Mouse (Mus musculus) left cerebral cortex, adult 8-10 months (tissue): ENCODE measurements at regions not wholly inside any gene's neighbourhood (a gene's known extent, or its start where the extent isn't known, plus 50 kb on each side); places are given as distances from the start of the nearest gene placed in this dataset.

Experiments
- DNase-seq, 2 experiments: peaks; one replicate each; pipeline ENCODE4 v3.0.0; 2022; ENCODE audit warnings: low spot score in 2 of 2

GRCm38 (mm10) chr15:67391918-67392317, 891.2 kb upstream of the Lrrc6 start:
- no peak for DNase-seq

- DNase-seq = no peak
Observed at GRCm38 (mm10) chr15:67388514-67388913, 887.8 kb upstream of the Lrrc6 start.

- DNase-seq = no peak
Observed at GRCm38 (mm10) chr15:67386896-67387295, 886.2 kb upstream of the Lrrc6 start.

GRCm38 (mm10) chr15:67373599-67373998, 872.9 kb upstream of the Lrrc6 start:
- DNase-seq = no peak

GRCm38 (mm10) chr15:67373030-67373429, 872.3 kb upstream of the Lrrc6 start:
- no peak for DNase-seq

- no peak for DNase-seq
Observed at GRCm38 (mm10) chr15:67364099-67364756, 863.5 kb upstream of the Lrrc6 start.

GRCm38 (mm10) chr15:67361012-67361571, 860.4 kb upstream of the Lrrc6 start:
- DNase-seq = no peak

GRCm38 (mm10) chr15:67357867-67358266, 857.2 kb upstream of the Lrrc6 start:
- DNase-seq = peak in 1 of 2 experiments; percentile 8

- DNase-seq = no peak
Observed at GRCm38 (mm10) chr15:67355334-67355733, 854.6 kb upstream of the Lrrc6 start.

GRCm38 (mm10) chr15:67354598-67355159, 854.0 kb upstream of the Lrrc6 start:
- DNase-seq = no peak

GRCm38 (mm10) chr15:67349501-67349900, 848.8 kb upstream of the Lrrc6 start:
- DNase-seq = no peak

GRCm38 (mm10) chr15:67345179-67346148, 844.8 kb upstream of the Lrrc6 start:
- no peak for DNase-seq

GRCm38 (mm10) chr15:67342050-67342449, 841.3 kb upstream of the Lrrc6 start:
- no peak for DNase-seq

GRCm38 (mm10) chr15:67337040-67337395, 836.3 kb upstream of the Lrrc6 start:
- DNase-seq = no peak

- DNase-seq = no peak
Observed at GRCm38 (mm10) chr15:67336294-67337039, 835.8 kb upstream of the Lrrc6 start.

- DNase-seq = no peak
Observed at GRCm38 (mm10) chr15:67332521-67332920, 831.8 kb upstream of the Lrrc6 start.

GRCm38 (mm10) chr15:67320292-67320691, 819.6 kb upstream of the Lrrc6 start:
- no peak for DNase-seq

GRCm38 (mm10) chr15:67315202-67315601, 814.5 kb upstream of the Lrrc6 start:
- DNase-seq = no peak

GRCm38 (mm10) chr15:67313648-67314047, 812.9 kb upstream of the Lrrc6 start:
- DNase-seq = no peak

- no peak for DNase-seq
Observed at GRCm38 (mm10) chr15:67305681-67306080, 805.0 kb upstream of the Lrrc6 start.

- no peak for DNase-seq
Observed at GRCm38 (mm10) chr15:67303804-67304203, 803.1 kb upstream of the Lrrc6 start.
